Mouse (Mus musculus): Measurements from ENCODE around the gene Tmod3.

DNA sequence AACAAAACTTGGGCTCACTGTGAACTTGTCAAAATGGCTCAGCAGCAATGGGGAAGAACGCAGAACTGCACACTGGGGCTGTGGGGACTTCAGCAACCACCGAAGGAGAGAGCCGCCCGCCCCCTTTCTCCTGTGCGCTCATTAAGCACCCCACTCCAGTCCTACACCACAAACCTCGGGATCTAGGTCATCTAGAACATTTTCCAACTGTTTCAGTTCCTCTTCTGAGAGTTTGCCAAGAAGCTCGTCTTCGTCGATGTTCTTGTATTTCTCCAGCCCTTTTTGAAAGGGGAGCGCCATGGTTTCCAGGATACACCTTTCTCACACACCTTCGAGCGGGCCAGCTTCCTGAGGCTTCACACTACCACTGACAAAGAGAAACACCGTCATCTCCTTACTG, 37.6 kb upstream of the Tmod3 start:
- TF ChIP-seq POLR2A (IDR thresholded peaks at IDR 0.05; ENCODE audit: borderline replicate concordance, extremely low read depth, insufficient read depth, insufficient read length, poor library complexity, severe bottlenecking) = no peak
- no peak for TF ChIP-seq CTCF (IDR thresholded peaks at IDR 0.05; ENCODE audit: borderline replicate concordance, extremely low read depth, insufficient read depth, insufficient read length)

Measured in brain, embryonic 14.5 days (tissue).